Mouse (Mus musculus) lung, adult 2 months (tissue): ENCODE results near the gene Tnpo3. TPM values are rescaled to one million over a fixed set of nuclear protein-coding genes. Genes with fewer than 3 reads are reported as not detected.
A peak's percentile ranks its signal among the peaks of the same experiment; 100 is the strongest.
"Not testable (repeated sequence)": the region's sequence is repeated elsewhere in the genome, so short reads cannot be mapped to it uniquely, and the experiment has no call there.

Experiments used
- DNase-seq: peaks from one replicate; pipeline ENCODE4 v3.0.0; 2022
- H3K4me1 ChIP-seq: fragments of 200-500 bp; 2 replicates; pipeline ENCODE4 v1.6.1; 2011; ENCODE audit warnings: low read length; ENCODE audit not compliant: control insufficient read depth, insufficient read depth
- H3K4me3 ChIP-seq: fragments of 200-500 bp; replicated peaks from 2 replicates; pipeline ENCODE3; 2011; ENCODE audit warnings: low read depth, mild to moderate bottlenecking, control low read depth, low read length; ENCODE audit errors: extremely low read depth
- CTCF ChIP-seq: fragments of 200-500 bp; IDR thresholded peaks from 2 replicates; pipeline ENCODE4 v1.5.1; 2011; ENCODE audit warnings: mild to moderate bottlenecking, low read length, control low read depth; ENCODE audit not compliant: insufficient read depth
- POLR2A ChIP-seq: fragments of 200-500 bp; IDR thresholded peaks from 2 replicates; pipeline ENCODE4 v1.6.1; 2011; ENCODE audit warnings: low read depth, mild to moderate bottlenecking, control low read depth, low read length, borderline replicate concordance; ENCODE audit errors: extremely low read depth
- WGBS: fragments of 180-500 bp; shearing (Covaris S2); methylation state at CpG from one replicate; pipeline ENCODE4 v1.1.7; 2018; 5-methylcytosine and 5-hydroxymethylcytosine counted together
- polyA plus RNA-seq: library from polyadenylated mRNA; depleted of rRNA; stranded (reverse); fragments of >200 nt; gene quantifications from 2 replicates; pipeline ENCODE4 v1.2.3, GENCODE M21; 2012

Tnpo3 gene
- polyA plus RNA-seq, 1 experiment = 36.9 TPM

DNA sequence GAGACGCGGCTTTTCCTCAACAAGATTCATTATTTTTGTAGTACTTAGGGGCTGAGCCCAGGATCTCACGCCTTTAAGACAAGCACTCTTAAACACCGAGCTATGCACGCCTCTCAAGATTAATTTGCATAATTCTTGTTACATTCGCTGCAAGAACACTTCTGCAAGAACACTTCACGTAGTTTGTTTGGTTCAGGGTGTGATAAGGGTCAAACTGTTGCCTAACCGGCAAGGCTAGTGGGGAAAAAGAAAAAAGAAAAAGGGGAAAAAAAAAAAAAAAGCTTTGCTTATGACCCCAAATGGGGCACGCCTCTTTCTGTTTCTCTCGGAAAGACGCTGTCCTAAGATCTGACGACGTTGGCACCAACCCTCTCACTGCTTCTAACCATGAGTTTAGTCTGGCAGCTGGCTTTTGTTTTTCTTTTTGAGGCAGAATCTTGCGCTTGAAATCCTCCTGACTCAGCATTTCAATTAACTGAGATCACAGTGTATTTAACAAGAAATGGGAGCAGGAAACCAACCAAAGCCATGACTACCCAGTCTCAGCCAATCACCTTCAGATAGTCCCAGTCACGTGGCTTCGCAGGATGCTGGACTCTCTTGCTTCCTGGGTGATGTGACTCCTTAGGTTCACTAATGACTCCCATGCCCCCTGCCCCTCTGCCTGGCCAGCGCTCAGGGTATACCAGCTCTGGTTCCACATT is 11.3 kb upstream of the Tnpo3 start:
- peak; percentile 14 for DNase-seq
- WGBS = 38% methylated on average over 17 of the region's 17 CpGs
- TF ChIP-seq CTCF (no peak), POLR2A (no peak)
- peaks cover 3% of the 10 kb centered on the region; the same call in 1 of the 2 replicates for H3K4me1 ChIP-seq
- H3K4me3 ChIP-seq = no peak overlapping the region

DNA sequence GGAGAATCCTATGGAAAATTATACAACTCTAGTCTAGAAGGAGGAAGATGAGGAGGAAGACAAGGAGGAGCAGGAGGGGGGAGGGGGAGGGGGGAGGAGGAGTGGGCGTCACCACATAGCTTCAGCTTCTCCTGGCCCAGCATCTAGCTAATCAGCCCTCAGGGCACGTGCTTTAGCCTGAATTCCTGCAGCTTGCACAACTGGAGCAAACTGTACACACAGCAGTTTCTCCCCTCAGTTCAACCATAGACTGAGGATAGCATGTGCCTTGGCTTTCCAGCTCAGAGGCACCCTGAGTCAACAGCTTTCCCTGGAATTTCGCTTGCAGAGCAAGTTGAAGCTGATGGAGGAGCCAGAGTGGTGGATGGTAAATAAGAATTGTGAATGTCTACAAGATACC is 10.5 kb upstream of the Tnpo3 start:
- WGBS = 18% methylated on average over 3 of the region's 3 CpGs
- DNase-seq = peak; percentile 26
- peaks cover 3% of the 10 kb centered on the region; the same call in 1 of the 2 replicates for H3K4me1 ChIP-seq
- no peak for TF ChIP-seq POLR2A
- no peak for TF ChIP-seq CTCF
- peak overlapping the region; percentile 13 for H3K4me3 ChIP-seq

DNA sequence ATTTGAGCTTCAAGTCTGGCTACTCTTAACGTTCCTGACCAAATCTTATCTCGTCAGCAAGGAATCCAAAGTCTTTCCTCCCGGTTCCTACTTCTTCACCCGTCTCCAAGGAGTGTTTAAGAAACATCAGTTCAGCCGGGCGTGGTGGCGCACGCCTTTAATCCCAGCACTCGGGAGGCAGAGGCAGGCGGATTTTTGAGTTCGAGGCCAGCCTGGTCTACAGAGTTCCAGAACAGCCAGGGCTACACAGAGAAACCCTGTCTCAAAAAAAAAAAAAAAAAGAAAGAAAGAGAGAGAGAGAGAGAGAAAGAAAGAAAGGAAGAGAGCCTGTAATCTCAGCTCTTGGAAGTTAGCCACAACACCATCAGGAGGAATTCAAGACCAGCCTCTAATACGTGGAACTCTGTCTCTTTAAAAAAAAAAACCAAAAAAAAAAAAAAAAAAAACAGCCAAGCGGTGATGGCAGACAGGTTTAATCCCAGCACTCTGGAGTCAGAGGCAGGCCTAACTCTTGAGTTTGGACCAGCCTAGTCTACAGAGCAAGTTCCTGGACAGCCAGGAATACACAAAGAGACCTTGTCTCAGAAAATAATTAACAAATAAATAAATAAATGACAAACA is 443 bp upstream of the Tnpo3 start:
- not testable (repeated sequence) for DNase-seq, H3K4me1 ChIP-seq
- 9% methylated on average over 13 of the region's 13 CpGs for WGBS
- H3K4me3 ChIP-seq = peak overlapping the region; percentile 93

DNA sequence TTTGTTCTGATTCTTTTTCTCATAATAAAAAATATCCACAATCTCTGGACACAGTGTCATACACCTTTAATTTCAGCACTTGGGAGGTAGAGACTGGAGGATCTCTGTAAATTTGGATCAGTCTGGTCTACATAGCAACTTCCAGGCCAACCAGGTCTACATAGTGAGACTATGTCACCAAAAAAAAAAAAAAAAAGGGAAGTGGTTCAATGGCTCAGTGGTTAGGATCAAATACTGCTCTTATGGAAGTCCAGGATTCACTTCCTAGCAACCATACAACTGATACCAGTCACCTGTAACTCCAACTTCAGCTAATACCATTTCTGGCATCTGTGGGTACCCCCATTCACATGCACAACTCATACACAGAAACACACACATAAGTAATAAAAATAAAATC is 9.5 kb downstream of the Tnpo3 start:
- DNase-seq = no peak
- Histone ChIP-seq H3K4me1 (peaks cover 2% of the 10 kb centered on the region; the same call in 1 of the 2 replicates), H3K4me3 (no peak overlapping the region)
- TF ChIP-seq CTCF (no peak), POLR2A (no peak)

DNA sequence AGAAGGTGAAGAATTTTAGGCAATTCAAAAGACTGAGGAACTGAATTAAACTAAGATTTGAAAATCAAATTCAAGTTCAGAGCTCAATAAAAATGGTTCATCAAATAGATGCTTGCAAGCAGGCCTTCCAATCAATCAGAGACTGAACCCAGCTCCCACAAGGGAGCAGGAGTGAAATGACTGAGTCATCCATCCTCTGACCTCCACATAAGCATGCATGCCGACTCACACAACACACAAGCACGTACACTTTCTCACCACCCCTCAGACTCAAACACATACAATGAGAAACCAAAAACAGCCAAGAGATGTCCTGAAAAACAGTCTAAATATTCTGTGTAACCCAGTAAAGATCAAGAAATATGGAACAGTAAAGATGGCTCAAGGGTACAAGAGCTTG is 14.0 kb downstream of the Tnpo3 start:
- Histone ChIP-seq H3K4me1 (peaks cover 2% of the 10 kb centered on the region; the same call in 1 of the 2 replicates), H3K4me3 (no peak overlapping the region)
- WGBS = 62% methylated on average over 2 of the region's 2 CpGs
- DNase-seq = no peak
- no peak for TF ChIP-seq CTCF
- no peak for TF ChIP-seq POLR2A

DNA sequence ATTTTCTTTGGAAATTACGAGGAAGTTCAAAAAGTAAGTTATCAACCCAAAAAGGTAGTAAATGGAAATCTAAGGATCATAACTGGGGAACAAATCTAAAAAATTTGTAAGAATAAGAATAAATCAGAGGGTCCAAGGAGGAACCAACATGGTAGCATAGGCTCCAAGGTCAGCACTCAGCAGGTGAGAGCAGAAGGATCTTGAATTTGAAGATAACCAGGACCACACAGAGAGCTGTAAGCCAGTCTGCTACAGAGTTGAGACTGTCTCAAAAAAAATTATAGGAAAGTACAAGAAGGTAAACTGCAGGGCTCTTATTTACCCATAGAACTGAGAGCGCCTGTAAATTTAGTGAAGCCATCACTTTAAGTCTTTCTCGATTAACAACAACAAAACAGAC is 28.5 kb downstream of the Tnpo3 start:
- DNase-seq = no peak
- Histone ChIP-seq H3K4me1 (no peaks in the 10 kb centered on the region), H3K4me3 (no peak overlapping the region)
- 95% methylated on average over 3 of the region's 3 CpGs for WGBS
- TF ChIP-seq POLR2A (no peak), CTCF (no peak)

DNA sequence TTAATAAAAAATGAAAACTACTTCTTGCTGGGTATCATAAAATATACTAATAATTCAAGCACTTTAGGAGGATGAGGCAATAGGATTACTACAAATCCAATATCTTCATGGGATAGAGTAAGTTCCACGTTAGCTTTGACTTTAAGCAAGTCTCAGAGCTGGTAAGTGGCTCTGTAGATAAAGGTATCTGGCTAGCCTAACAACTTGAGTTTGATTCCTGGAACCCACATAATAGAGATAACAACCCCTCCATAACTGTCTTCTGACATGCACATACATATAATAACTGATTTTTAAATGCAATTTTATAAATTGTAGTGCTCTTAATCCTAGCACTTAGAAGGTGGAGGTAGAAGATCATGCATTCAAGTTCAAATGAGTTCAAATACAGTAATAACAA is 28.9 kb downstream of the Tnpo3 start:
- H3K4me1 ChIP-seq = no peaks in the 10 kb centered on the region
- 82% methylated on average over 1 of the region's 1 CpGs for WGBS
- no peak for TF ChIP-seq POLR2A
- TF ChIP-seq CTCF = no peak

DNA sequence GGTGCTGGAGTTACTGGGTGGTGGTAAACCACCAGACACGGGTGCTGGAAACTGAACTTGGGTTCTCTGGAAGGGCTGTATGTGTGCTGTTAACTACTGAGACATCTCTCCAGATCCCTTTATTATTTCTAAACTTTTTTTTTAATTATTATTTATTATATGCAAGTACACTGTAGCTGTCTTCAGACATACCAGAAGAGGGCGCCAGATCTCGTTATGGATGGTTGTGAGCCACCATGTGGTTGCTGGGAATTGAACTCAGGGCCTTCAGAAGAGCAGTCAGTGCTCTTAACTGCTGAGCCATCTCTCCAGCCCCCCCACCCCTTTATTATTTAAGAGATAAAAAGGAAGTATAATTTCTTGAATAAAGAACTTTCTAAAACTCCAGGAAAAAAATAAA is 33.3 kb downstream of the Tnpo3 start:
- DNase-seq, H3K4me1 ChIP-seq, H3K4me3 ChIP-seq: not testable (repeated sequence)
- WGBS = 88% methylated on average over 3 of the region's 3 CpGs

More for the DNA sequence above, 28.9 kb downstream of the Tnpo3 start:
- no peak overlapping the region for H3K4me3 ChIP-seq
- DNase-seq = no peak

DNA sequence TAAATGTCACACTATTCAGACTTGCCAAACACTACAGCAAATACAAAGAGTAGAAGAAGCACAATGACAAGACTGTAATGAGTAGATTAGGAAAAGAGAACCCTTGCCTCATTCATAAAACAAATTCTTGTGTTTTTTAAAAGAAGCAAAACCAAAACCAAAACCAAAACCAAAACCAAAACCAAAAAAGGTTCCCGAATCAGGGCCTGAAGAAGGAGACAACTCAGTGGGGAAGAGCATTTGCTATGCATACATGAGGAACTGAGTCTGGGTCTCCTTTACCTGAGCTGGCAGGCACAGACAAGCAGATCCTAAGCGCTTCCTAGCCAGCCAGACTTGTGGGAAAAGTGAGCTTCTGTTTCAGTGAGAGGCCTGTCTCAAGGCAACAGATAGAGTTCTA is 52.6 kb downstream of the Tnpo3 start:
- TF ChIP-seq CTCF = no peak
- TF ChIP-seq POLR2A = no peak
- no peak overlapping the region for H3K4me3 ChIP-seq
- 87% methylated on average over 2 of the region's 2 CpGs for WGBS

DNA sequence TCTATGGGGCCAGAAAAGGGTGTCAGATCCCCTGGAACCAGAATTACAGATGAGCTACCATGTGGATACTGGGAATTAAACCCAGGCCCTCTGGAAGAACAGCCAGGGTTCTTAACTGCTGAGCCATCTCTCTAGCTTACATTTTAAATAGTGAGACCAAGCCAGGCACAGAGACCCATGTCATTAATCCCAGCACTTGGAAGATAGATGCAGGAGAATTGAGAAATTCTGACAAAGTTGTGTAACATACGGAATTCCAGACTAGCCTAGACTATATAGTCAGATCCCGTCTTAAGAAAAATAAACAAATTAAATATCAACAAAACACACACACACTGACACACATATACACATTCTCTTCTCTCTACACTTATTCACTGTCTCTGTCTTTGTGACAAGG is 57.2 kb downstream of the Tnpo3 start:
- H3K4me3 ChIP-seq = no peak overlapping the region
- WGBS = 73% methylated on average over 2 of the region's 2 CpGs
- TF ChIP-seq POLR2A (no peak), CTCF (no peak)
- DNase-seq = no peak
- no peaks in the 10 kb centered on the region for H3K4me1 ChIP-seq

More for the DNA sequence above, 52.6 kb downstream of the Tnpo3 start:
- no peak for DNase-seq
- no peaks in the 10 kb centered on the region for H3K4me1 ChIP-seq
